Mouse (Mus musculus): ENCODE measurements around the gene F11r. TPM values are rescaled to one million over a fixed set of nuclear protein-coding genes. Genes with fewer than 3 reads are reported as not detected.

The F11r gene
- polyA plus RNA-seq, 1 experiment from 2014 or later = 33.8 TPM

DNA sequence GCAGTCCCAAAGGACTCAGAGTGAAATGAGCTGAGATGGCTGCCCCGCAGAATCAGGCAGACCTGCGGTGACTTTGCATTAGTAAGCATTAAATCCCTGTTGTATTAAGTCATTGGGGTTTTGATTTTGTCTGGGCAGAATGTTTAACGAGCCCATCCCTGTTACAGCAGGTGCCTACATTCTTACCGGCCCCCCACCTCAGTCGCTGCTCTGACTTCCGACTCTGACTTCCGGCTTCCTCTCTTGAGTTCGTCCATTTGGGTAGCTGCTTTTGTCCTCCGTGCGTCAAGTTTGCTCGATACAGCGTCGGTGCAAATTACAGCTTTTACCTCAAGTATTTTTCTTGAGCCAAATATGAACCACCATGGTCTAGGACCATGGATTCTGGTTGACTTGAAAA lies 56.9 kb downstream of the F11r start:
- no peaks in the 10 kb centered on the region for H3K27me3 ChIP-seq
- CTCF ChIA-PET = no interaction called here
- no peak for DNase-seq (ENCODE audit: low read depth, low spot score)
- TF ChIP-seq CTCF (IDR thresholded peaks at IDR 0.05) = no peak
- POLR2A ChIA-PET = no interaction called here
- no peak for ATAC-seq
- in situ Hi-C loops (cut with MboI; ENCODE audit: low pct_unique_long_range_greater_than_20kb) = no loop called here

- CTCF ChIA-PET = interaction anchor here (0.7 to 1.0 kb wide), 3 partner anchors 30 to 170 kb away, joined by 3 to 5 read pairs (median 4); no protein-coding TSS in a partner anchor
- DNase-seq (ENCODE audit: low read depth, low spot score) (no peak), ATAC-seq (no peak)
- TF ChIP-seq CTCF (IDR thresholded peaks at IDR 0.05) = no peak
- no peaks in the 10 kb centered on the region for H3K27me3 ChIP-seq
- in situ Hi-C loops (cut with MboI; ENCODE audit: low pct_unique_long_range_greater_than_20kb) = no loop called here
- POLR2A ChIA-PET = no interaction called here
Observed at GRCm38 (mm10) chr1:171495371-171495770, 58.0 kb downstream of the F11r start.

- ATAC-seq = no peak
Observed at GRCm38 (mm10) chr1:171499856-171500255, 62.5 kb downstream of the F11r start.

DNA sequence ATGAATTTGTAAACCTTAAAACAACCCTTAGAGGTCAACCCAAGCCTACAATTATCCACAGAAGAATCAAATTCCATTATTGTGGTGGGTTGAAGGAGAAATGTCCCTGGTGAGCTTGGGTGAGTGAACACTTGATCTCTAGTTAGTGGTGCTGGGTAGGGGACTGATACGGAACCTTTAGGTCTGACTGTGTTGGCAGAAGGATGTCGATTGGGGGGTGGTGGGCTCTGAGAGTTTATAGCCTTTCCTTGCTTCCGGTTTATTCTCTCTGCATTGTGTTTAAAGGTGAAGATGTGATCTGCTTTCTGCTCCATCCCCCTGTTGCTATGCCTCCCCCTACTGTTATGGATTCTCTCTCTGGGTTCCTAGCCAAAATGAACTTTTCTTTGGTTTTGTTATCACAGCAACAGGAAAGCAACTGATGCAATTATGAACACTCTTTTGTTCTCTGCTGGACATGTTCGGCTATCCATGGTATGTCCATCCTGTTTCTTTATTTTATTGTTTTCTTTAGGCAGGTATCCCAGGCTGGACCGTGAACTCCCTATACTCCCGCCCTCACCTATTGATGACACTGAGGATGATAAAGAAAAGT lies 63.8 kb downstream of the F11r start:
- in situ Hi-C loops (cut with MboI; ENCODE audit: low pct_unique_long_range_greater_than_20kb) = no loop called here
- no peak for DNase-seq (ENCODE audit: low read depth, low spot score)
- TF ChIP-seq CTCF (IDR thresholded peaks at IDR 0.05) = no peak
- ChIA-PET POLR2A (no interaction called here), CTCF (interaction anchor here (0.8 to 2.0 kb wide), 8 partner anchors 11 to 173 kb away, joined by 3 to 8 read pairs (median 4); partner anchors contain the start of gene Dedd)
- H3K27me3 ChIP-seq = no peaks in the 10 kb centered on the region
- ATAC-seq = no peak

More at GRCm38 (mm10) chr1:171499856-171500255, 62.5 kb downstream of the F11r start:
- TF ChIP-seq CTCF (IDR thresholded peaks at IDR 0.05) = no peak
- in situ Hi-C loops (cut with MboI; ENCODE audit: low pct_unique_long_range_greater_than_20kb) = no loop called here
- CTCF ChIA-PET = interaction anchor here (1.5 kb wide), 1 partner anchor 19 kb away, joined by 5 read pairs; no protein-coding TSS in a partner anchor
- POLR2A ChIA-PET = interaction anchor here (0.6 kb wide), 1 partner anchor 88 kb away, joined by 3 read pairs; no protein-coding TSS in a partner anchor
- H3K27me3 ChIP-seq = no peaks in the 10 kb centered on the region
- no peak for DNase-seq (ENCODE audit: low read depth, low spot score)

DNA sequence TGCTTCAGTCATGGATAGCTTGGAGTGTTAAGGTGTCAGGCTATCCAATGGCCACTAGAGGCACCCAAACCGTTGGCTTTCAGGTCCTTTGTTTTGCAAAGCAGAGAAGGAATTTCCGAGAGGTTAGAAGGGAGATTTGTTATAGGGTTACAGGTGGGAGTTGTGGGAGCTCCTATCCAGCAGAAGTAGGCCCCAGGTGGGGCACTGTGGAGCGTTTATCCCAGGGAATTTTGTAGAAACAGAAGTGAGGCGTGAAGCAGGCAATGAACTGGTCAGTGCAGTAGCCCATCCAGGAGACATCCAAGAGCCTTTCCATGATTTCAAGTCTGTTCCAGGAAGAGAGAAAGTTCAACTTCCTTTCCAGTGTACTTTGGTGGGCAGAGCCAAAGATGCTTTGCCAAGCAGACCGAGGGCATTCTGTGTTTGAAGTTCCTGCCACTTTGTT lies 64.3 kb downstream of the F11r start:
- H3K27me3 ChIP-seq = no peaks in the 10 kb centered on the region
- POLR2A ChIA-PET = interaction anchor here (0.6 kb wide), 1 partner anchor 138 kb away, joined by 3 read pairs; no protein-coding TSS in a partner anchor
- peak; percentile 37 for ATAC-seq
- in situ Hi-C loops (cut with MboI; ENCODE audit: low pct_unique_long_range_greater_than_20kb) = no loop called here
- no peak for DNase-seq (ENCODE audit: low read depth, low spot score)
- CTCF ChIA-PET = interaction anchor here (0.8 to 2.0 kb wide), 8 partner anchors 11 to 173 kb away, joined by 3 to 8 read pairs (median 4); partner anchors contain the start of gene Dedd
- no peak for TF ChIP-seq CTCF (IDR thresholded peaks at IDR 0.05)

- no peak for DNase-seq (ENCODE audit: low read depth, low spot score)
- H3K27me3 ChIP-seq = no peaks in the 10 kb centered on the region
- peak; percentile 52 for ATAC-seq
- TF ChIP-seq CTCF (IDR thresholded peaks at IDR 0.05) = no peak
- in situ Hi-C loops (cut with MboI; ENCODE audit: low pct_unique_long_range_greater_than_20kb) = no loop called here
- ChIA-PET CTCF (interaction anchor here (0.8 to 2.0 kb wide), 8 partner anchors 23 to 143 kb away, joined by 3 to 8 read pairs (median 4); no protein-coding TSS in a partner anchor), POLR2A (interaction anchor here (0.6 kb wide), 1 partner anchor 139 kb away, joined by 3 read pairs; no protein-coding TSS in a partner anchor)
Observed at GRCm38 (mm10) chr1:171502388-171503249, 65.3 kb downstream of the F11r start.

- in situ Hi-C loops (cut with MboI; ENCODE audit: low pct_unique_long_range_greater_than_20kb) = no loop called here
- no peak for TF ChIP-seq CTCF (IDR thresholded peaks at IDR 0.05)
- DNase-seq (ENCODE audit: low read depth, low spot score) (peak; percentile 89), ATAC-seq (peak; percentile 75)
- CTCF ChIA-PET = interaction anchor here (1.0 to 1.9 kb wide), 3 partner anchors 26 to 65 kb away, joined by 4 to 7 read pairs (median 4); no protein-coding TSS in a partner anchor
- POLR2A ChIA-PET = interaction anchor here (1.4 kb wide), 1 partner anchor 10 kb away, joined by 6 read pairs; no protein-coding TSS in a partner anchor
- no peaks in the 10 kb centered on the region for H3K27me3 ChIP-seq
Observed at GRCm38 (mm10) chr1:171503250-171503591, 65.9 kb downstream of the F11r start, which contains the start of gene Alyref2. Gene Alyref2 (plus strand): TSS chr1:171503478.

GRCm38 (mm10) chr1:171503592-171504291 lies 66.4 kb downstream of the F11r start:
- peak; percentile 64 for ATAC-seq
- TF ChIP-seq CTCF (IDR thresholded peaks at IDR 0.05) = no peak
- H3K27me3 ChIP-seq = no peaks in the 10 kb centered on the region
- ChIA-PET POLR2A (interaction anchor here (1.4 kb wide), 1 partner anchor 10 kb away, joined by 6 read pairs; no protein-coding TSS in a partner anchor), CTCF (interaction anchor here (1.3 to 1.9 kb wide), 2 partner anchors 59 to 65 kb away, joined by 4 to 7 read pairs; no protein-coding TSS in a partner anchor)
- DNase-seq (ENCODE audit: low read depth, low spot score) = no peak
- in situ Hi-C loops (cut with MboI; ENCODE audit: low pct_unique_long_range_greater_than_20kb) = no loop called here

- in situ Hi-C loops (cut with MboI; ENCODE audit: low pct_unique_long_range_greater_than_20kb) = no loop called here
- ATAC-seq (no peak), DNase-seq (ENCODE audit: low read depth, low spot score) (no peak)
- ChIA-PET CTCF (no interaction called here), POLR2A (interaction anchor here (1.4 kb wide), 1 partner anchor 9 kb away, joined by 6 read pairs; no protein-coding TSS in a partner anchor)
- TF ChIP-seq CTCF (IDR thresholded peaks at IDR 0.05) = no peak
- H3K27me3 ChIP-seq = no peaks in the 10 kb centered on the region
Observed at GRCm38 (mm10) chr1:171504586-171504985, 67.3 kb downstream of the F11r start.

- POLR2A ChIA-PET = interaction anchor here (1.0 kb wide), 1 partner anchor 9 kb away, joined by 6 read pairs; the partner anchor contains the start of gene Alyref2
- no peak for ATAC-seq
- CTCF ChIA-PET = interaction anchor here (1.6 kb wide), 1 partner anchor 20 kb away, joined by 5 read pairs; no protein-coding TSS in a partner anchor
- DNase-seq (ENCODE audit: low read depth, low spot score) = no peak
- no peaks in the 10 kb centered on the region for H3K27me3 ChIP-seq
- in situ Hi-C loops (cut with MboI; ENCODE audit: low pct_unique_long_range_greater_than_20kb) = no loop called here
- no peak for TF ChIP-seq CTCF (IDR thresholded peaks at IDR 0.05)
Observed at GRCm38 (mm10) chr1:171513234-171513633, 75.9 kb downstream of the F11r start.

Measured in Patski (cell line).